Mouse (Mus musculus): ENCODE results near the gene Fam13a.

GRCm38 (mm10) chr6:59071691-59072090 is 47.3 kb upstream of the Fam13a start:
- TF ChIP-seq CTCF (IDR thresholded peaks at IDR 0.05; ENCODE audit: borderline replicate concordance, insufficient read depth, low read depth, low read length) (no peak), POLR2A (IDR thresholded peaks at IDR 0.05; ENCODE audit: borderline replicate concordance, insufficient read depth, low read length) (no peak)
